Mouse (Mus musculus): ENCODE data around the gene Sept5. TPM values are rescaled to one million over a fixed set of nuclear protein-coding genes. Genes with fewer than 3 reads are reported as not detected.

The Sept5 gene
- polyA plus RNA-seq (2015; fragmentation: Nextera tagmentation; extraction: Ambion mirVana): 26.8 and 37.7 TPM in 2 replicates

DNA sequence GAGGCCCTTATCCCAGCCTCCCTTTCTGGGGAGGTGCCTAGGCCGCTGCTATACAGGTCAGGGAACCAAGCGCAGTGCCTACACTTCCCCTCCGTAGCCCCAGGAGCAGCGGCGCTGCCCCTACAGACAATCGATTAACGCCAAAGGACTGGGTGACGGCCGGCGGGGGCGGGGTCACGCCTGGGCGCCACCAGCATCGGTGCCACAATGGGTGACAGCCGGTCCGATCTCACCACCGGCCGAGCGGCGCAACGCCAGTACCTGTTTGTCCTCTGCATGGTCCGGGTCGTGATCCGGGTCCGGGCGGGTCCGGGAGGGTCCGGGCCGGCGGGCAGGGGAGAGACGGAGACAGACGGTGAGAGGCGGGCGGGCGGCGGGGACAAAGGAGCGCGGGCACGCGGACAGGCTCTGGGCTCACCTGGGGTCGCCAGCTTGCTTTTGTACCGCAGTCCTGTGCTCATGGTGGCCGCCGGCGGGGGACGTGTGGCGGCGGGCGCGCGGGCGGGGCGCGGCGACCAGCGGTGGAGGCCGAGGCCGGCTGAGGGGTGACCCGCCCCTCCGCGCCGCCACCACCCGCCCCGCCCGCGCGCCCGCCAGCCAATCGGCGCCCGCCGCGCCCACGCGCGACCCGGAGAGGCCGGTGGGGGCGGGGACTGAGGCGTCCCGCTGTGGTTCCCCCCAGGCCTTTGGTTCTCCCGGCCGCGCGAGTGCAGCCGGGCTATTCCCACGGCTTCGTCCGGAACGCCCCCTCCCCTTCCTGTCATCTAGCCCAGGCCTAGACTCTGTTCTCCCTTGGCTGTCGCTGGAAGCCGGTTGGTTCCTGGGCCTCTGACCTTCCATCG lies at the start of gene Sept5:
Gene Sept5, minus strand, starts transcription at position 565 of the 842 bp plus-strand sequence.
- WGBS: under 1% methylated on average over 88 of the region's 93 CpGs
- peak within 1 kb of the TSS; percentile 89 for H3K9ac ChIP-seq (ENCODE audit: low read length)
- no peaks in the 10 kb centered on the region for H3K36me3 ChIP-seq (ENCODE audit: control insufficient read depth, insufficient read depth, low read length)
- peaks cover 17% of the 10 kb centered on the region for H3K27me3 ChIP-seq (ENCODE audit: control insufficient read depth, insufficient read depth, low read length)
- H3K4me2 ChIP-seq (ENCODE audit: low read depth, low read length): peak within 1 kb of the TSS; percentile 95
- H3K27ac ChIP-seq (ENCODE audit: low read length): peak within 1 kb of the TSS; percentile 32
- peak within 1 kb of the TSS; percentile 85 for H3K4me3 ChIP-seq (replicated peaks; ENCODE audit: low read length)
- H3K9me3 ChIP-seq (replicated peaks; ENCODE audit: control insufficient read depth, low read length): no peaks in the 10 kb centered on the region
- H3K4me1 ChIP-seq (ENCODE audit: control insufficient read depth, insufficient read depth, low read length): peaks cover 8% of the 10 kb centered on the region
- peak; percentile 67 for ATAC-seq (ENCODE audit: insufficient read depth, low FRiP score)

DNA sequence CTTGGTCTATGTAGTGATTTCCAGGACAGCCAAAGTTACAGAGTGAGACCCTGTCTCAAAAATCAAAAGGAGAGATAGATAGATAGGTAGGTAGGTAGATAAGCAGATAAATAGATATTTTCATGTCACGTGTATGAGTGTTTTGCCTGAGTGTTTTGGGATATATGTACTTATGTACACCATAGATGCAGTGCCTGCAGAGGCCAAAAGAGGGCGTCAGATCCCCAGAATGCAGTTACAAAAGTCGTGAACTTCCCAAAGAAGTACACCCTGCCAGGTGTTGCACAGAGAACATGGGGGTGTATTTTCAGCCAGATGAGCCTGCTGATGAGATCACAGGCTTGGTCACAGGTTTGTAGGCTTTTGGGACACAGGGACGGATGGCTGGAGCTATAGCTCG lies 49.4 kb upstream of the Sept5 start:
- H3K27me3 ChIP-seq (ENCODE audit: control insufficient read depth, insufficient read depth, low read length): no peaks in the 10 kb centered on the region
- ATAC-seq (ENCODE audit: insufficient read depth, low FRiP score): no peak
- no peak overlapping the region for H3K4me2 ChIP-seq (ENCODE audit: low read depth, low read length)
- H3K4me3 ChIP-seq (replicated peaks; ENCODE audit: low read length): no peak overlapping the region
- 48% methylated on average over 5 of the region's 5 CpGs for WGBS
- no peaks in the 10 kb centered on the region for H3K36me3 ChIP-seq (ENCODE audit: control insufficient read depth, insufficient read depth, low read length)
- no peaks in the 10 kb centered on the region for H3K9me3 ChIP-seq (replicated peaks; ENCODE audit: control insufficient read depth, low read length)
- H3K9ac ChIP-seq (ENCODE audit: low read length): no peak overlapping the region
- H3K4me1 ChIP-seq (ENCODE audit: control insufficient read depth, insufficient read depth, low read length): no peaks in the 10 kb centered on the region
- H3K27ac ChIP-seq (ENCODE audit: low read length): no peak overlapping the region

DNA sequence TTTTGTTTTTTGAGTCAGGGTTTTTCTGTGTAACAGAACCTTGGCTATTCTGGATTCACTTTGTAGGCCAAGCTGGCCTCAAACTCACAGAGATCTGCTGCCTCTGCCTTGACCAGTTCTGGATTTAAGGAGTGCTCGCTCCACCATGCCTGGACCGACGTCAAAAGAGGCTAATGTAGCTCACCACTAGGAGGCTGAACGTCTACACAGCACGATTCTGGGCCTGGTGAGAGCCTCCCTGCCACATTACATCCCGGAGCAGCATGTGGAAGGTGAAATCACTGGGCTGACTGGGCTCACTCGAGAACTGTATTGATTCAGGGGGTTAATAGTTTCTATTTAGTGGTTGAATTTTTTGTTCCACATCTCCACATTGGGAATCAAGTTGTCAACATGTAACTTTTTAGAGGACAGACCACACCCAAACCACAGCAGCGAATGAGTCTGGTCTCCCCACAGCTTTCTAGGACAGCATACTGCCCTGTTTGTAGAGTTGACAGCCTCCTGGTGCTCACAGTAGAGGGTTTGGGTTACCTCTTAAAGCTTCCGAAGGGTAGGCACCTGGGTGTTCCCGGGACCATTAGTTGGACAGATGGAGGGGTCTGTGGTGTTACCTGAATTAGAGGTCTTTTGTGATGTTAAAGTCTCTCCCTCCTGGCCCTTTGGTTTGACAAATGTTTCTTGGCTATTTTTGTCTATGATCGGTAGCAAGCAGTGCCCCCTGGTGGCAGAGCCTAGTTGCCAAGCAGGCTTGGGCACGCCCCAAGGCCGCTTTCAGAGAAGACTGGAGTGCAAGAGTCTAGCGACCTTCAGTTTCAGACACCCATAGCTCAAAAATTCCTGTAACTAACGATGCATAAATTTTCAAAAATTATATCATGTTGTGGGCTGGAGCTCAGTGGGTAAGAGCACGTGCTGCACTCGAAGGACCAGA lies 48.3 kb upstream of the Sept5 start:
- Histone ChIP-seq H3K4me1 (ENCODE audit: control insufficient read depth, insufficient read depth, low read length) (no peaks in the 10 kb centered on the region), H3K36me3 (ENCODE audit: control insufficient read depth, insufficient read depth, low read length) (no peaks in the 10 kb centered on the region), H3K9me3 (replicated peaks; ENCODE audit: control insufficient read depth, low read length) (no peaks in the 10 kb centered on the region), H3K9ac (ENCODE audit: low read length) (no peak overlapping the region), H3K4me2 (ENCODE audit: low read depth, low read length) (no peak overlapping the region), H3K27ac (ENCODE audit: low read length) (no peak overlapping the region), H3K4me3 (replicated peaks; ENCODE audit: low read length) (no peak overlapping the region), H3K27me3 (ENCODE audit: control insufficient read depth, insufficient read depth, low read length) (no peaks in the 10 kb centered on the region)
- no peak for ATAC-seq (ENCODE audit: insufficient read depth, low FRiP score)
- 36% methylated on average over 17 of the region's 17 CpGs for WGBS

DNA sequence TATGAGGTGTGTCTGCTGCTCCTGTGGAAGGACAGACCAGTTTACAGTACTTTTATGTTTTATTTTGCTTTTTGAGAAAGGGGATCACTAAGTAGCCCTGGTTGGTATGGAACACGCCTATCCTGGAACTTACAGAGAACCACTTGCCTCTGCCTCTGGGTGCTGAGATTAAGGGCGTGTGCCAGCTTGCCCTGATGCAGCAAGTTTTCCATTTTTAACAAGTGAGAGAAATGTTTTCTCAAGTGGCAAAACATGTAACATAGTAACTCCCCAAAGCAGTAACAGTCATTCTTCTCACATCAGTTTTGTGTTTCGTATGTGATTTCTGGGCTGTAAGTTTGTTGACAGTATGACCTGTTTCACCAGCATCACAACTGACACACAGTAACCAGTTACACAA lies 43.3 kb upstream of the Sept5 start:
- no peaks in the 10 kb centered on the region for H3K9me3 ChIP-seq (replicated peaks; ENCODE audit: control insufficient read depth, low read length)
- H3K27me3 ChIP-seq (ENCODE audit: control insufficient read depth, insufficient read depth, low read length): no peaks in the 10 kb centered on the region
- no peak overlapping the region for H3K4me2 ChIP-seq (ENCODE audit: low read depth, low read length)
- no peak overlapping the region for H3K4me3 ChIP-seq (replicated peaks; ENCODE audit: low read length)
- ATAC-seq (ENCODE audit: insufficient read depth, low FRiP score): no peak
- no peaks in the 10 kb centered on the region for H3K4me1 ChIP-seq (ENCODE audit: control insufficient read depth, insufficient read depth, low read length)
- 68% methylated on average over 3 of the region's 3 CpGs for WGBS
- H3K36me3 ChIP-seq (ENCODE audit: control insufficient read depth, insufficient read depth, low read length): no peaks in the 10 kb centered on the region
- H3K27ac ChIP-seq (ENCODE audit: low read length): no peak overlapping the region
- no peak overlapping the region for H3K9ac ChIP-seq (ENCODE audit: low read length)

DNA sequence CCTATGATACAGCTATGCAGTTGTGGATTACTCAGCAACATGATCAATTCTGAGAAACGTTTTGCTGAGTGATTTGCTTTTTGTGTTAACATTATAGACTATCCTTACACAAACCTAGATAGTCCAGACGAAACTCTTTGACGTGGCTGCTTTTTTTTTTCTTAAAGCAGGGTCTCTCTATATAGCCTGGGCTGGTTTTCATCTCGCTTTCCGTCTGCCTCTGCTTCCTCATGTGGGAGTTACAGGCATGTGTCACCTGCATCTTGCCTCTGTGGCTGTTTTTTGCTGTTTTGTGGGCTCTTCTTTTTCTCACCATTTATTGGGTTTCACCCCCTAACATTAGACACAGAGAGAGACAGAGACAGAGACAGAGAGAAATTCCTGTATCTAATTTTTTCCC lies 42.3 kb upstream of the Sept5 start:
- no peak overlapping the region for H3K27ac ChIP-seq (ENCODE audit: low read length)
- no peak overlapping the region for H3K4me2 ChIP-seq (ENCODE audit: low read depth, low read length)
- H3K9me3 ChIP-seq (replicated peaks; ENCODE audit: control insufficient read depth, low read length): no peaks in the 10 kb centered on the region
- no peaks in the 10 kb centered on the region for H3K4me1 ChIP-seq (ENCODE audit: control insufficient read depth, insufficient read depth, low read length)
- no peak overlapping the region for H3K9ac ChIP-seq (ENCODE audit: low read length)
- ATAC-seq (ENCODE audit: insufficient read depth, low FRiP score): no peak
- no peak overlapping the region for H3K4me3 ChIP-seq (replicated peaks; ENCODE audit: low read length)
- 52% methylated on average over 5 of the region's 5 CpGs for WGBS
- H3K36me3 ChIP-seq (ENCODE audit: control insufficient read depth, insufficient read depth, low read length): no peaks in the 10 kb centered on the region
- no peaks in the 10 kb centered on the region for H3K27me3 ChIP-seq (ENCODE audit: control insufficient read depth, insufficient read depth, low read length)

DNA sequence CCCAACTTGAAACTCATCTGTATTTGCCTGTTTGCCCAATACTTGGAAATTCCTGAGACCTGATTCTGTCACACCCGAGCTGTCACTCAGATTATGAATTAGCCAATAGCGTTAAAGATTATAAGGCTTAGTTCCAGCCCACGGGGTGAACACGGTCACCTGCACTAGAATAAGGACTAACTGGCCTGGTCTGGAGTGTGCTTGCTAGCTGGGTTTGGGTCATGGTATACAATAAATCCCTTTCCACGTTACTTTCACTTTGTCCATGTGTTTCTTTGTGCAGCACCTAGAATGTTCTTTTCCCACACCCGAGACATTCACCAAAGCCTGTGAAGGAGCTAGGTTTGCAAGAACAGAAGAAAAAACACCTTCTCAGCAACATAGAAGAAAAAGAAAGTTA lies 40.2 kb upstream of the Sept5 start:
- Histone ChIP-seq H3K36me3 (ENCODE audit: control insufficient read depth, insufficient read depth, low read length) (no peaks in the 10 kb centered on the region), H3K9me3 (replicated peaks; ENCODE audit: control insufficient read depth, low read length) (no peaks in the 10 kb centered on the region), H3K9ac (ENCODE audit: low read length) (no peak overlapping the region), H3K4me2 (ENCODE audit: low read depth, low read length) (no peak overlapping the region), H3K4me1 (ENCODE audit: control insufficient read depth, insufficient read depth, low read length) (no peaks in the 10 kb centered on the region), H3K27me3 (ENCODE audit: control insufficient read depth, insufficient read depth, low read length) (no peaks in the 10 kb centered on the region), H3K27ac (ENCODE audit: low read length) (no peak overlapping the region), H3K4me3 (replicated peaks; ENCODE audit: low read length) (no peak overlapping the region)
- WGBS: 60% methylated on average over 6 of the region's 6 CpGs
- ATAC-seq (ENCODE audit: insufficient read depth, low FRiP score): no peak

DNA sequence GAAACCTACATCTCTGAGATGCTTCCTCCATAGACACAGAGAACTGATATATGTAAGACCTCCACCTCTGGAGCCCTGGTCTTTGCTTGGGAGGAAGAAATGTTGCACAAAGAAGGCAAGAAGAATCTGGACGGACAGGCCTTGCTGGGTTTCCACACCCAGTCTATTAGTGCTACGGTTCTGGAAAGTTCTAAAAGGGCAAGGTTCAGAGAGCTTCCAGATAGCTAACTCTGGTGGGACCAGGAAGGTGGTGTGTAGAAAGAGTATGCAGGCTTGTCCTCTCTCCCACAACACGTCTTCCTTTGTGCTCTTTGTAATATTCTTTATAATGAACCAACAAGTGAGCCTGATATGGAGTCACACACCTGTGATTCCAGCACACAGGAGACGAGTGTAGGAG lies 28.8 kb upstream of the Sept5 start:
- H3K9me3 ChIP-seq (replicated peaks; ENCODE audit: control insufficient read depth, low read length): no peaks in the 10 kb centered on the region
- WGBS: 63% methylated on average over 4 of the region's 4 CpGs
- peaks cover 6% of the 10 kb centered on the region; the same call in 1 of the 2 replicates for H3K4me1 ChIP-seq (ENCODE audit: control insufficient read depth, insufficient read depth, low read length)
- no peak overlapping the region for H3K9ac ChIP-seq (ENCODE audit: low read length)
- no peak overlapping the region for H3K4me2 ChIP-seq (ENCODE audit: low read depth, low read length)
- ATAC-seq (ENCODE audit: insufficient read depth, low FRiP score): no peak
- no peaks in the 10 kb centered on the region for H3K27me3 ChIP-seq (ENCODE audit: control insufficient read depth, insufficient read depth, low read length)
- no peaks in the 10 kb centered on the region; the same call in 1 of the 2 replicates for H3K36me3 ChIP-seq (ENCODE audit: control insufficient read depth, insufficient read depth, low read length)
- H3K27ac ChIP-seq (ENCODE audit: low read length): peak overlapping the region; percentile 37; the same call in 1 of the 2 replicates
- H3K4me3 ChIP-seq (replicated peaks; ENCODE audit: low read length): no peak overlapping the region

DNA sequence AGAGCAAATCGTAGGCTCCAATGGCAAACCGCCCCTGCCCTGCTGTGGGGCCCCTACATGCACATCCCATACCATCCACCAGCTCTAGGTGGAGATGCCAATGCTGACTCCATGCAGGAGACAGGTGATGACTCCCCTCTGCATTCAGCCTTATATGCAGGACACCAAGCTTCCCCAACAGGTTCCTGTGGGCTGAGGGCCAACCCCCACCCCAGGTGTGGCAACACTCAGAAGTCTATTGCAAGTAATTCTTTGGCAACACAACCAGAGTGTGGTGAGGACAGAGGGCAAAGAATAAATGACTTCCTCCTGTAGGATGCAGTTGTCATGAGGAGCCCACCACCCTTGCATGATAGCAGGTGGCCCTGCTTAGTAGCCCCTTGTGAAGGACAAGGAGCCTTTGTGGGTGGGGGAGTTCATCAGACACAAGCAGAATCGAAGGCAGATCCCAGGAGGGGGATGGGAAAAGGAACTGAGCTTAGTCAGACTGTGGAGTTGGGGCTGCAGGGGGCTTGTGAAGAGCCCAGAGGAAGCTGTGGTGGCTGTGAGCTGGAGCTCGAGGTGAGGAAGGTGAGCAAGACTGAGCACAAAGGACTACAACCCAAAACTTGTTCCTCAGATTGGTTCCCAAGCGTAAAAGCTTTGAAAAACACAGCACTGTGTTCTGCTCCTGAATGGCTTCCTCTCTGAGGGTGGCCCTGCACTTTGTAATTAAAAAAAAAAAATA lies 25.8 kb upstream of the Sept5 start:
- no peaks in the 10 kb centered on the region for H3K9me3 ChIP-seq (replicated peaks; ENCODE audit: control insufficient read depth, low read length)
- WGBS: 56% methylated on average over 5 of the region's 5 CpGs
- no peak overlapping the region for H3K9ac ChIP-seq (ENCODE audit: low read length)
- no peaks in the 10 kb centered on the region for H3K27me3 ChIP-seq (ENCODE audit: control insufficient read depth, insufficient read depth, low read length)
- no peak for ATAC-seq (ENCODE audit: insufficient read depth, low FRiP score)
- H3K4me1 ChIP-seq (ENCODE audit: control insufficient read depth, insufficient read depth, low read length): peaks cover 6% of the 10 kb centered on the region; the same call in 1 of the 2 replicates
- H3K4me3 ChIP-seq (replicated peaks; ENCODE audit: low read length): no peak overlapping the region
- peak overlapping the region; percentile 4; the same call in 1 of the 2 replicates for H3K27ac ChIP-seq (ENCODE audit: low read length)
- H3K4me2 ChIP-seq (ENCODE audit: low read depth, low read length): no peak overlapping the region
- no peaks in the 10 kb centered on the region; the same call in 1 of the 2 replicates for H3K36me3 ChIP-seq (ENCODE audit: control insufficient read depth, insufficient read depth, low read length)

All from stomach, embryonic 16.5 days (tissue).